In genomic region chr2:137510671-137511235, GRCm38 (mm10) we compare ENCODE assay signal across 25 mouse cellular contexts.
DNase-seq lines count a peak whose midpoint lies in the region; ATAC-seq and TF ChIP-seq lines count a peak whose summit lies in the region.
"Had no signal": no experiment of that assay in that cellular context is flagged by ENCODE, and none has a peak within 500 bp of the region (broad histone marks: within the 10 kb centered on the region; RNA-seq: fewer than 3 reads in every experiment).

No protein-coding gene starts in this region.

- peak; percentile 12 for DNase-seq in gastrocnemius, postnatal 25 days
- DNase-seq in gastrocnemius, postnatal 4 days (ENCODE audit: low spot score in 2 of 2) = no peak
- peak; percentile 12 to 34 for DNase-seq in heart, postnatal 10 days
- DNase-seq in Patski (ENCODE audit: low read depth, low spot score) = peak; percentile 59
- no peak for DNase-seq in B cell, adult 2 months
- no peak for DNase-seq in liver, embryonic 11.5 days (ENCODE audit: low spot score)
- DNase-seq: cerebellum, adult 2 months; cerebellum, postnatal 14 days; gastrocnemius, postnatal 36 days; kidney, adult 9 months; kidney, postnatal 14 days; layer of hippocampus, adult 9-11 months; liver; lung, postnatal 14 days; thymus, adult 2 months; thymus, postnatal 36 days had no signal

- WGBS in heart, embryonic 11.5 days (ENCODE audit: insufficient replicate concordance) = 76% methylated on average over 3 of the region's 3 CpGs
- 76% methylated on average over 3 of the region's 3 CpGs for WGBS in liver, embryonic 11.5 days

- CTCF ChIA-PET in Patski (lab: Charles Lee) = no interaction called here

- H3K27me3 ChIP-seq in heart, embryonic 11.5 days (ENCODE audit: control insufficient read depth, insufficient read depth, low read length) = no peaks in the 10 kb centered on the region
- no peaks in the 10 kb centered on the region for H3K27me3 ChIP-seq in Patski
- no peaks in the 10 kb centered on the region for H3K27me3 ChIP-seq in liver, embryonic 11.5 days (replicated peaks; ENCODE audit: control insufficient read depth, insufficient read depth, low read length)
- H3K27me3 ChIP-seq: CH12.LX; liver, embryonic 15.5 days had no signal

- no peak overlapping the region for H3K9ac ChIP-seq in heart, embryonic 11.5 days (ENCODE audit: low read depth, low read length)
- no peak overlapping the region for H3K9ac ChIP-seq in liver, embryonic 11.5 days (ENCODE audit: low read depth, low read length)
- H3K9ac ChIP-seq: hindbrain, embryonic 14.5 days; liver, embryonic 15.5 days; lung, embryonic 14.5 days had no signal

- POLR2A ChIA-PET in Patski (lab: Charles Lee) = no interaction called here

- H3K27ac ChIP-seq in heart, embryonic 11.5 days (ENCODE audit: low read depth, low read length) = no peak overlapping the region
- no peak overlapping the region for H3K27ac ChIP-seq in liver, embryonic 11.5 days (ENCODE audit: low read depth, low read length)
- H3K27ac ChIP-seq: hindbrain, embryonic 14.5 days; liver, embryonic 15.5 days had no signal

- no peaks in the 10 kb centered on the region for H3K36me3 ChIP-seq in heart, embryonic 11.5 days (ENCODE audit: control insufficient read depth, insufficient read depth, low read length)
- no peaks in the 10 kb centered on the region for H3K36me3 ChIP-seq in liver, embryonic 11.5 days (ENCODE audit: control insufficient read depth, insufficient read depth, low read length)
- H3K36me3 ChIP-seq: liver, embryonic 15.5 days had no signal

- no peaks in the 10 kb centered on the region for H3K4me1 ChIP-seq in heart, embryonic 11.5 days (ENCODE audit: control insufficient read depth, insufficient read depth, low read length)
- no peaks in the 10 kb centered on the region for H3K4me1 ChIP-seq in liver, embryonic 11.5 days (replicated peaks; ENCODE audit: control insufficient read depth, insufficient read depth, low read length)
- H3K4me1 ChIP-seq: liver, embryonic 15.5 days had no signal

- no peak for TF ChIP-seq CTCF in Patski (IDR thresholded peaks at IDR 0.05)

- H3K4me2 ChIP-seq in heart, embryonic 11.5 days = no peak overlapping the region
- no peak overlapping the region for H3K4me2 ChIP-seq in liver, embryonic 11.5 days
- H3K4me2 ChIP-seq: hindbrain, embryonic 14.5 days; liver, embryonic 15.5 days; lung, embryonic 14.5 days had no signal

- H3K9me3 ChIP-seq in heart, embryonic 11.5 days (replicated peaks; ENCODE audit: control insufficient read depth, low read length) = no peaks in the 10 kb centered on the region
- no peaks in the 10 kb centered on the region for H3K9me3 ChIP-seq in liver, embryonic 11.5 days (ENCODE audit: control insufficient read depth, low read length)
- H3K9me3 ChIP-seq: liver, embryonic 15.5 days had no signal

- intact Hi-C loops in heart, postnatal 10 days (cut with DNase I) = no loop called here

- no peak overlapping the region for H3K4me3 ChIP-seq in heart, embryonic 11.5 days (ENCODE audit: low read depth, low read length)
- H3K4me3 ChIP-seq in liver, embryonic 11.5 days (ENCODE audit: low read depth, low read length) = no peak overlapping the region
- H3K4me3 ChIP-seq: erythroblast, embryonic 14.5 days; liver, embryonic 15.5 days had no signal

- in situ Hi-C loops in Patski (cut with MboI; ENCODE audit: low pct_unique_long_range_greater_than_20kb) = no loop called here

- no peak for ATAC-seq in heart, embryonic 11.5 days (replicated peaks; ENCODE audit: insufficient number of reproducible peaks, low FRiP score, low TSS enrichment)
- peak; percentile 62 for ATAC-seq in Patski
- ATAC-seq in liver, embryonic 11.5 days (replicated peaks; ENCODE audit: low FRiP score) = no peak
- ATAC-seq: forebrain, embryonic 16.5 days; intestine, postnatal 0 days; midbrain, embryonic 16.5 days had no signal

Comparison
In these comparisons a context has a peak if more than half of its experiments do, and no peak if none do; other contexts are left out.
1. DNase-seq: peak in gastrocnemius, postnatal 25 days (single experiment), heart, postnatal 10 days (2 of 2) and Patski (single experiment); none in gastrocnemius, postnatal 4 days (0 of 2), B cell, adult 2 months (0 of 2) and liver, embryonic 11.5 days (single experiment).